Mouse (Mus musculus): ENCODE measurements around the gene Acat2. TPM values are rescaled to one million over a fixed set of nuclear protein-coding genes. Genes with fewer than 3 reads are reported as not detected.

Acat2 gene
- total and polyA plus RNA-seq, 3 experiments = 48.6 to 128 (median 58.6) TPM

DNA sequence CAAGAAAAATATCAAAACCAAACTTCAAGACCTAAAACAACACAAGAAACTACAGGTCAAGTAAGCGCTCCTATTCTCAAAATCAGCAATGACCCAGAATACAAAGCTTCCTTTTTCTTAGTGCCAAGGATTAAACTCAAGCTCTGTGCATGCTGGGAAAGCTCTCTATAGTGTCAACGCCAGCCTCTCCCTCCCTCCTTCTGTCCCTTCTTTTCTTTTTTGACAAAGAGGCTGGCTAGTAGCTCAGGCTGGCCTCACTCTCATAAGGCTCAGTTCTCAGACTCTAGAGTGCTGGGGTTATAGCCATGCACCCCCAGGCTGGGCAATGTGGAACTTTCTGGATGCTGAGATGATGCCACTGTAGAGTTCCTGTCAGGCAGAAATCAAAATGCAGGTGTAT lies 22.5 kb downstream of the Acat2 start:
- TF ChIP-seq MAFK (IDR thresholded peaks at IDR 0.05; ENCODE audit: insufficient replicate concordance, low read length) (no peak), IRF4 (IDR thresholded peaks at IDR 0.05; ENCODE audit: low read depth, low read length) (no peak), E2F4 (IDR thresholded peaks at IDR 0.05; ENCODE audit: insufficient replicate concordance, low read depth, low read length) (no peak), TBP (conservative IDR thresholded peaks at IDR 0.05; ENCODE audit: low read depth, low read length) (no peak), RAD21 (IDR thresholded peaks at IDR 0.05; ENCODE audit: low read depth, low read length) (no peak), POLR2AphosphoS2 (IDR thresholded peaks at IDR 0.05; ENCODE audit: low read depth, low read length) (no peak), JUND (conservative IDR thresholded peaks at IDR 0.05; ENCODE audit: low read depth, low read length) (no peak), MEF2A (IDR thresholded peaks at IDR 0.05; ENCODE audit: borderline replicate concordance, low read depth, low read length) (no peak), EP300 (IDR thresholded peaks at IDR 0.05; ENCODE audit: low read length) (no peak), POLR2A (IDR thresholded peaks at IDR 0.05; ENCODE audit: low read depth, low read length) (no peak), ZMIZ1 (IDR thresholded peaks at IDR 0.05; ENCODE audit: low read depth, low read length) (no peak), CHD1 (IDR thresholded peaks at IDR 0.05; ENCODE audit: low read depth, low read length) (no peak), MYC (IDR thresholded peaks at IDR 0.05; ENCODE audit: low read depth, low read length) (no peak), ZC3H11A (IDR thresholded peaks at IDR 0.05; ENCODE audit: low read depth, low read length) (no peak)
- in situ Hi-C loops (cut with MboI; ENCODE audit: low pct_ligation_motif_present, low pct_unique_long_range_greater_than_20kb, low sequenced_read_pairs) (no loop called here), dilution Hi-C loops (cut with MboI; ENCODE audit: extremely low pct_ligation_motif_present, extremely low pct_unique_long_range_greater_than_20kb, low sequenced_read_pairs) (no loop called here)
- Histone ChIP-seq H3K27me3 (replicated peaks) (no peaks in the 10 kb centered on the region), H3K27ac (ENCODE audit: insufficient read depth, low read depth) (no peak overlapping the region), H3K36me3 (replicated peaks in 1 of 2; ENCODE audit: control insufficient read depth in 1 of 2, insufficient read depth in 1 of 2, low read length in 1 of 2) (peaks cover 6 to 21% of the 10 kb centered on the region in 2 experiments), H3K4me3 (replicated peaks in 1 of 3; ENCODE audit: low read depth in 2 of 3, low read length in 2 of 3, poor library complexity in 1 of 3) (no peak overlapping the region), H3K4me1 (ENCODE audit: control insufficient read depth in 1 of 2, insufficient read depth in 2 of 2) (no peaks in the 10 kb centered on the region), H3K9ac (ENCODE audit: insufficient read depth, low read depth) (no peak overlapping the region), H3K9me3 (replicated peaks; ENCODE audit: low read length) (no peaks in the 10 kb centered on the region), H3K4me2 (ENCODE audit: insufficient read depth, low read depth, poor library complexity, severe bottlenecking) (no peak overlapping the region), H3K79me2 (replicated peaks; ENCODE audit: control insufficient read depth, extremely low read depth, insufficient read depth, poor library complexity, severe bottlenecking) (no peaks in the 10 kb centered on the region)
- no peak for DNase-seq (ENCODE audit: extremely low read depth)

DNA sequence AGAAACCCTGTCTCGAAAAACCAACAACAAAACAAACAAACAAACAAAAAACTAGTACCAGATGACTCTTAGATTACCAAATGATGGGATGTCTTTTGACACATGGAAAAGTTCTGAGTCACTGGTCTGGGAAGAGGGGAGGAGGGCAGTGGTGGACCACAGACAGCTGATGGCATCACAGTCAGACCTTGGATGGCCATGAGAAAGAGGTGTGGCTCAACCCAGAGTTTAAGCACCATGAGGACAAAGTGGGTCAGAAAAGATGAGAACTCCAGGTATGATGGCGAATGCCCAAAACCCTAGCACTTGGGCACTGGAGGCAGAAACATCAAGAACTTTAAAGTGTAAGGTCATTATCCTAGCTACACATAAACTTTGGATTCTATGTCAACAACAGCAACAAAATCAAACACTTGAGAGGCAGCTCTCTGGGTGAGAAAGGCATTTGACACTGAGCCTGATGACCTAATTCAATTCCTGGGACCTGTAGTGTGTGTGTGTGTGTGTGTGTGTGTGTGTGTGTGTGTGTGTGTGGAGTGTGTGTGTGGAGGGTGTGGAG lies 23.1 kb downstream of the Acat2 start:
- Histone ChIP-seq H3K9ac (ENCODE audit: insufficient read depth, low read depth) (no peak overlapping the region), H3K4me3 (replicated peaks in 1 of 3; ENCODE audit: low read depth in 2 of 3, low read length in 2 of 3, poor library complexity in 1 of 3) (no peak overlapping the region), H3K27me3 (replicated peaks) (no peaks in the 10 kb centered on the region), H3K4me2 (ENCODE audit: insufficient read depth, low read depth, poor library complexity, severe bottlenecking) (no peak overlapping the region), H3K9me3 (replicated peaks; ENCODE audit: low read length) (no peaks in the 10 kb centered on the region), H3K36me3 (replicated peaks in 1 of 2; ENCODE audit: control insufficient read depth in 1 of 2, insufficient read depth in 1 of 2, low read length in 1 of 2) (peaks cover 2 to 15% of the 10 kb centered on the region in 2 experiments), H3K79me2 (replicated peaks; ENCODE audit: control insufficient read depth, extremely low read depth, insufficient read depth, poor library complexity, severe bottlenecking) (no peaks in the 10 kb centered on the region), H3K4me1 (ENCODE audit: control insufficient read depth in 1 of 2, insufficient read depth in 2 of 2) (no peaks in the 10 kb centered on the region), H3K27ac (ENCODE audit: insufficient read depth, low read depth) (no peak overlapping the region)
- dilution Hi-C loops (cut with MboI; ENCODE audit: extremely low pct_ligation_motif_present, extremely low pct_unique_long_range_greater_than_20kb, low sequenced_read_pairs) (no loop called here), in situ Hi-C loops (cut with MboI; ENCODE audit: low pct_ligation_motif_present, low pct_unique_long_range_greater_than_20kb, low sequenced_read_pairs) (no loop called here)
- TF ChIP-seq POLR2A (IDR thresholded peaks at IDR 0.05; ENCODE audit: low read depth, low read length) = no peak
- no peak for TF ChIP-seq MYC (IDR thresholded peaks at IDR 0.05; ENCODE audit: low read depth, low read length)
- no peak for TF ChIP-seq SIN3A (IDR thresholded peaks at IDR 0.05; ENCODE audit: low read length)
- no peak for TF ChIP-seq MAFK (IDR thresholded peaks at IDR 0.05; ENCODE audit: insufficient replicate concordance, low read length)
- TF ChIP-seq ZC3H11A (IDR thresholded peaks at IDR 0.05; ENCODE audit: low read depth, low read length) = no peak
- no peak for TF ChIP-seq RCOR1 (conservative IDR thresholded peaks at IDR 0.05; ENCODE audit: low read depth, low read length)
- no peak for TF ChIP-seq KAT2A (IDR thresholded peaks at IDR 0.05; ENCODE audit: insufficient replicate concordance, low read length)
- TF ChIP-seq ZMIZ1 (IDR thresholded peaks at IDR 0.05; ENCODE audit: low read depth, low read length) = no peak
- no peak for TF ChIP-seq MXI1 (IDR thresholded peaks at IDR 0.05; ENCODE audit: low read depth, low read length)
- no peak for TF ChIP-seq IRF4 (IDR thresholded peaks at IDR 0.05; ENCODE audit: low read depth, low read length)
- no peak for TF ChIP-seq ETS1 (conservative IDR thresholded peaks at IDR 0.05; ENCODE audit: low read depth, low read length)
- TF ChIP-seq ZNF384 (IDR thresholded peaks at IDR 0.05; ENCODE audit: low read depth, low read length) = no peak
- no peak for TF ChIP-seq NRF1 (IDR thresholded peaks at IDR 0.05; ENCODE audit: low read depth, low read length)
- TF ChIP-seq JUND (conservative IDR thresholded peaks at IDR 0.05; ENCODE audit: low read depth, low read length) = no peak
- TF ChIP-seq MAZ (IDR thresholded peaks at IDR 0.05; ENCODE audit: low read depth, low read length) = no peak
- TF ChIP-seq MEF2A (IDR thresholded peaks at IDR 0.05; ENCODE audit: borderline replicate concordance, low read depth, low read length) = no peak
- TF ChIP-seq CTCF (conservative IDR thresholded peaks at IDR 0.05 in 1 of 2, IDR thresholded peaks at IDR 0.05 in 1 of 2; ENCODE audit: low read depth in 2 of 2, low read length in 2 of 2) = no peak
- no peak for TF ChIP-seq HCFC1 (IDR thresholded peaks at IDR 0.05; ENCODE audit: low read depth, low read length)
- no peak for DNase-seq (ENCODE audit: extremely low read depth)

Data from CH12.LX (cell line).